Mouse (Mus musculus) heart, adult 10 weeks (tissue): Measurements from ENCODE around the gene Vmn1r103. TPM values are rescaled to one million over a fixed set of nuclear protein-coding genes. Genes with fewer than 3 reads are reported as not detected.

Experiments used
- polyA plus RNA-seq: library from polyadenylated mRNA; stranded (reverse); fragments of 350-450 nt; fragmentation: Illumina TruSeq; extraction: RNeasy Lipid Tissue Mini Kit (QIAGEN cat#74804); gene quantifications from one replicate; pipeline ENCODE4 v1.2.3, GENCODE M21; 2014; ENCODE audit warnings: low read depth, low replicate concordance

The Vmn1r103 gene
- polyA plus RNA-seq, result not detected

GRCm38 (mm10) chr7:20510434-20510833 lies at the start of gene Vmn1r103:
TSS of gene Vmn1r103 (minus strand) at chr7:20510534.

GRCm38 (mm10) chr7:20545657-20546056 lies 35.3 kb upstream of the Vmn1r103 start, which contains the start of gene Gm5726:
TSS of gene Gm5726 (minus strand) at chr7:20545757.

GRCm38 (mm10) chr7:20533537-20533936 lies 23.2 kb upstream of the Vmn1r103 start, which contains the start of gene Vmn1r104:
TSS of gene Vmn1r104 (plus strand) at chr7:20533837.

GRCm38 (mm10) chr7:20474825-20475224 lies 35.5 kb downstream of the Vmn1r103 start, which contains the start of gene Gm10670:
TSS of gene Gm10670 (minus strand) at chr7:20474925.

Other genes with a start within 250 kb of the Vmn1r103 start
- gene Gm5890, start 247.7 kb downstream of the Vmn1r103 start, polyA plus RNA-seq, result not detected
- gene Gm4133, start 176.5 kb downstream of the Vmn1r103 start, polyA plus RNA-seq, result not detected
- not detected for gene Gm5728, start 135.1 kb downstream of the Vmn1r103 start, polyA plus RNA-seq
- not detected for gene Vmn1r100, start 92.6 kb downstream of the Vmn1r103 start, polyA plus RNA-seq
- gene Vmn1r101, start 67.9 kb downstream of the Vmn1r103 start, polyA plus RNA-seq, result not detected
- not detected for gene Gm10670, start 35.6 kb downstream of the Vmn1r103 start, polyA plus RNA-seq
- gene Vmn1r104, start 23.3 kb upstream of the Vmn1r103 start, polyA plus RNA-seq, result not detected
- gene Gm5726, start 35.2 kb upstream of the Vmn1r103 start, polyA plus RNA-seq, result not detected
- gene Gm4141, start 65.7 kb upstream of the Vmn1r103 start, polyA plus RNA-seq, result not detected
- not detected for gene Gm4513, start 88.5 kb upstream of the Vmn1r103 start, polyA plus RNA-seq
- not detected for gene Vmn1r107, start 158.4 kb upstream of the Vmn1r103 start, polyA plus RNA-seq
- not detected for gene Vmn1r111, start 192.7 kb upstream of the Vmn1r103 start, polyA plus RNA-seq
- gene Gm10668, start 220.1 kb upstream of the Vmn1r103 start, polyA plus RNA-seq, result not detected